Comparison of ENCODE assay signal across 8 mouse cellular contexts in genomic region chr2:59881404-59881803, GRCm38 (mm10). TPM values are rescaled to one million over a fixed set of nuclear protein-coding genes. Genes with fewer than 3 reads are reported as not detected.
A peak's percentile ranks its signal among the peaks of the same experiment; 100 is the strongest.
DNase-seq lines count a peak whose midpoint lies in the region; ATAC-seq and TF ChIP-seq lines count a peak whose summit lies in the region.

No protein-coding gene starts in this region.

- WGBS in embryonic facial prominence, embryonic 13.5 days, result 63% methylated on average over 6 of the region's 6 CpGs
- 84% methylated on average over 6 of the region's 6 CpGs for WGBS in limb, embryonic 10.5 days
- WGBS in neural tube, embryonic 14.5 days, result 85% methylated on average over 6 of the region's 6 CpGs

- H3K4me1 ChIP-seq in embryonic facial prominence, embryonic 13.5 days, result peaks cover 12% of the 10 kb centered on the region; the same call in 1 of the 2 replicates
- peaks cover 10% of the 10 kb centered on the region; the same call in 1 of the 2 replicates for H3K4me1 ChIP-seq in limb, embryonic 10.5 days
- no peaks in the 10 kb centered on the region for H3K4me1 ChIP-seq in neural tube, embryonic 14.5 days (ENCODE audit: control insufficient read depth, insufficient read depth, low read length)

- H3K27me3 ChIP-seq in embryonic facial prominence, embryonic 13.5 days, result no peaks in the 10 kb centered on the region
- no peaks in the 10 kb centered on the region for H3K27me3 ChIP-seq in limb, embryonic 10.5 days (ENCODE audit: low read depth, poor library complexity, severe bottlenecking)
- H3K27me3 ChIP-seq in neural tube, embryonic 14.5 days (ENCODE audit: control insufficient read depth, insufficient read depth, low read length), result no peaks in the 10 kb centered on the region

- TF ChIP-seq CTCF in left cerebral cortex, adult 2 months (IDR thresholded peaks at IDR 0.05), result no peak

- peak overlapping the region; percentile 70 for H3K4me3 ChIP-seq in left cerebral cortex, adult 2 months
- H3K4me3 ChIP-seq in embryonic facial prominence, embryonic 13.5 days, result peak overlapping the region; percentile 70
- H3K4me3 ChIP-seq in limb, embryonic 10.5 days, result peak overlapping the region; percentile 63
- H3K4me3 ChIP-seq in neural tube, embryonic 14.5 days (ENCODE audit: low read depth, low read length), result peak overlapping the region; percentile 83; the same call in 1 of the 2 replicates

- no peak for ATAC-seq in embryonic facial prominence, embryonic 13.5 days (ENCODE audit: insufficient number of reproducible peaks, insufficient read depth, low FRiP score, low TSS enrichment, low read depth)
- ATAC-seq in neural tube, embryonic 14.5 days (ENCODE audit: low read depth), result no peak

- intact Hi-C loops in left cerebral cortex, adult 2 months (cut with DNase I), result loop anchor here (10.0 kb wide), 1 partner anchor 337 kb away; no protein-coding TSS in a partner anchor

- DNase-seq in left cerebral cortex, adult 2 months (ENCODE audit: extremely low spot score in 1 of 2, low spot score in 2 of 2), result no peak
- DNase-seq in left cerebral cortex, adult 9 months (ENCODE audit: low spot score in 2 of 2), result no peak
- no peak for DNase-seq in limb, embryonic 10.5 days (ENCODE audit: low spot score)
- DNase-seq in frontal cortex, postnatal 10 days (ENCODE audit: low spot score in 2 of 2), result no peak
- DNase-seq in right cerebral cortex, postnatal 14 days, result no peak
- DNase-seq in layer of hippocampus, adult 9-10 months (ENCODE audit: low spot score), result no peak

- H3K9me3 ChIP-seq in embryonic facial prominence, embryonic 13.5 days, result no peaks in the 10 kb centered on the region
- no peaks in the 10 kb centered on the region for H3K9me3 ChIP-seq in limb, embryonic 10.5 days (replicated peaks)
- no peaks in the 10 kb centered on the region for H3K9me3 ChIP-seq in neural tube, embryonic 14.5 days (ENCODE audit: control insufficient read depth, low read length)

- H3K27ac ChIP-seq in left cerebral cortex, adult 2 months, result no peak overlapping the region
- peak overlapping the region; percentile 88 for H3K27ac ChIP-seq in embryonic facial prominence, embryonic 13.5 days
- no peak overlapping the region; the same call in 1 of the 2 replicates for H3K27ac ChIP-seq in limb, embryonic 10.5 days
- H3K27ac ChIP-seq in neural tube, embryonic 14.5 days (ENCODE audit: low read depth, low read length), result no peak overlapping the region

- peak overlapping the region; percentile 76 for H3K9ac ChIP-seq in embryonic facial prominence, embryonic 13.5 days
- H3K9ac ChIP-seq in neural tube, embryonic 14.5 days (replicated peaks; ENCODE audit: low read depth, low read length), result no peak overlapping the region

- peaks cover 18% of the 10 kb centered on the region; the same call in 1 of the 2 replicates for H3K36me3 ChIP-seq in embryonic facial prominence, embryonic 13.5 days
- H3K36me3 ChIP-seq in limb, embryonic 10.5 days, result peaks cover 24% of the 10 kb centered on the region
- H3K36me3 ChIP-seq in neural tube, embryonic 14.5 days (ENCODE audit: control insufficient read depth, insufficient read depth, low read length), result no peaks in the 10 kb centered on the region

- H3K4me2 ChIP-seq in embryonic facial prominence, embryonic 13.5 days, result peak overlapping the region; percentile 56
- peak overlapping the region; percentile 81 for H3K4me2 ChIP-seq in neural tube, embryonic 14.5 days (ENCODE audit: low read depth, low read length)

RNA-seq across cellular contexts. Expression of gene Wdsub1, which starts 1.0 kb away (rescaled TPM):
- total RNA-seq in left cerebral cortex, adult 2 months (2021), result 10 to 100 TPM; 17.1 to 17.7 TPM
- polyA plus RNA-seq in embryonic facial prominence, embryonic 13.5 days (2015; fragmentation: Nextera tagmentation; extraction: Ambion mirVana), result 44.1 and 45.8 TPM in 2 replicates
- polyA plus RNA-seq in limb, embryonic 10.5 days (2016; fragmentation: Nextera tagmentation; extraction: Ambion mirVana), result 20.5 and 29.4 TPM in 2 replicates
- polyA plus RNA-seq in neural tube, embryonic 14.5 days (2014; fragmentation: Nextera tagmentation; extraction: Ambion mirVana), result 13.3 and 14.1 TPM in 2 replicates
